25 mouse cellular contexts compared by ENCODE assay signal in the genomic region with DNA sequence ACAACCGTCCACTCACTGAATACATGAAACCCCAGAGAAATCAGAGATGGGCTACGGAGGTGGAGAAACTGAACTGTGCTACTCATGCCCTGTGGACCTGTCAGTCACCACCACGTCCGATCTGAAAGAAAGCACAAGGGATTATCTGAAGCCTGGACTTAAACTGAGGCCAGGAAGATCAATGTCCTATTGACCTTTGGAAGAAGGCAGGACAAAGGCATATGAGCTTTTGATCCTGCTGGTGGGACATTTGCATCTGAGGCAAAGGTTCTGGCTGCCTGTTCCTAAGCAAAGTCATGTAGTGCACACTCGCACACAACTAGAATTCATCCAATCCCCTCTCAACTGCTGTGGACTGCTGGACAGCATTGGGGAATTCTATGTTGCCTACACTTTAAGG.
A peak's percentile ranks its signal among the peaks of the same experiment; 100 is the strongest.
DNase-seq lines count a peak whose midpoint lies in the region; ATAC-seq lines count a peak whose summit lies in the region.
"Had no signal": no experiment of that assay in that cellular context is flagged by ENCODE, and none has a peak within 500 bp of the region (broad histone marks: within the 10 kb centered on the region; RNA-seq: fewer than 3 reads in every experiment).

No protein-coding gene starts in this region.

- no peak overlapping the region for H3K9ac ChIP-seq in liver, embryonic 16.5 days (ENCODE audit: low read depth, low read length)
- H3K9ac ChIP-seq: embryonic facial prominence, embryonic 12.5 days; embryonic facial prominence, embryonic 15.5 days; forebrain, postnatal 0 days; heart, embryonic 12.5 days; heart, embryonic 15.5 days; hindbrain, embryonic 13.5 days had no signal

- H3K27ac ChIP-seq in liver, embryonic 16.5 days (ENCODE audit: low read length): no peak overlapping the region
- H3K27ac ChIP-seq: embryonic facial prominence, embryonic 12.5 days; embryonic facial prominence, embryonic 15.5 days; heart, embryonic 15.5 days; hindbrain, embryonic 10.5 days; hindbrain, embryonic 13.5 days had no signal

- no peaks in the 10 kb centered on the region for H3K4me1 ChIP-seq in liver, embryonic 16.5 days (ENCODE audit: control insufficient read depth, low read depth, low read length)
- H3K4me1 ChIP-seq: embryonic facial prominence, embryonic 12.5 days; embryonic facial prominence, embryonic 15.5 days; heart, embryonic 12.5 days; heart, embryonic 15.5 days; hindbrain, embryonic 13.5 days had no signal

- no peak overlapping the region for H3K4me3 ChIP-seq in liver, embryonic 16.5 days (ENCODE audit: low read depth, low read length)
- H3K4me3 ChIP-seq: embryonic facial prominence, embryonic 12.5 days; embryonic facial prominence, embryonic 15.5 days; heart, embryonic 12.5 days; heart, embryonic 15.5 days; hindbrain, embryonic 10.5 days; hindbrain, embryonic 13.5 days had no signal

- WGBS in liver, embryonic 16.5 days (ENCODE audit: insufficient replicate concordance): 62% methylated on average over 5 of the region's 5 CpGs

- no peaks in the 10 kb centered on the region for H3K27me3 ChIP-seq in liver, embryonic 16.5 days (ENCODE audit: control insufficient read depth, insufficient read depth, low read depth, low read length)
- H3K27me3 ChIP-seq: embryonic facial prominence, embryonic 12.5 days; embryonic facial prominence, embryonic 15.5 days; heart, embryonic 12.5 days; heart, embryonic 15.5 days; hindbrain, embryonic 13.5 days had no signal

- H3K36me3 ChIP-seq in liver, embryonic 16.5 days (ENCODE audit: control insufficient read depth, insufficient read depth): no peaks in the 10 kb centered on the region

- no peaks in the 10 kb centered on the region for H3K9me3 ChIP-seq in liver, embryonic 16.5 days (replicated peaks; ENCODE audit: control insufficient read depth, low read length)
- H3K9me3 ChIP-seq: embryonic facial prominence, embryonic 12.5 days; embryonic facial prominence, embryonic 15.5 days; heart, embryonic 12.5 days; heart, embryonic 15.5 days; hindbrain, embryonic 13.5 days had no signal

- H3K4me2 ChIP-seq in liver, embryonic 16.5 days (ENCODE audit: low read depth, low read length): no peak overlapping the region
- H3K4me2 ChIP-seq: embryonic facial prominence, embryonic 12.5 days; embryonic facial prominence, embryonic 15.5 days; heart, embryonic 12.5 days; heart, embryonic 15.5 days; hindbrain, embryonic 13.5 days had no signal

- peak; percentile 35; the same call in 1 of the 2 replicates for ATAC-seq in liver, embryonic 16.5 days (ENCODE audit: low read depth)
- ATAC-seq: activated CD4-positive, CD25-positive, alpha-beta regulatory T cell, adult 4 months; forebrain, embryonic 14.5 days; forebrain, postnatal 0 days; hindbrain, embryonic 16.5 days had no signal

- peak; percentile 16 for DNase-seq in embryo, embryonic 10 days (ENCODE audit: low spot score)
- DNase-seq in embryo, embryonic 11 days: no peak
- no peak for DNase-seq in liver
- peak; percentile 25 for DNase-seq in embryo, embryonic 10.5 days (ENCODE audit: low spot score)
- no peak for DNase-seq in right cerebral cortex, adult 18-20 months
- DNase-seq: adrenal gland, adult 8-10 months; adrenal gland, postnatal 25 days; cerebellum, adult 11-12 months; cerebellum, adult 8-10 months; cerebellum, postnatal 14 days; forebrain, postnatal 0 days; gastrocnemius, postnatal 25 days; heart, adult 18-20 months; heart, postnatal 10 days; heart, postnatal 36 days had no signal

Comparison
In these comparisons a context has a peak if more than half of its experiments do, and no peak if none do; other contexts are left out.
1. DNase-seq: peak in embryo, embryonic 10 days (single experiment) and embryo, embryonic 10.5 days (single experiment); none in embryo, embryonic 11 days (single experiment), liver (single experiment) and right cerebral cortex, adult 18-20 months (single experiment).